Mouse (Mus musculus) hindbrain, embryonic 12.5 days (tissue): ENCODE measurements around the gene Chrm4. TPM values are rescaled to one million over a fixed set of nuclear protein-coding genes. Genes with fewer than 3 reads are reported as not detected.
A peak's percentile ranks its signal among the peaks of the same experiment; 100 is the strongest.

Experiments used
- ATAC-seq: fragments of 200-750 bp; cut with Nextera tagmentation; 2 replicates; pipeline ENCODE4 v1.8.0; 2017; ENCODE audit warnings: moderate TSS enrichment; ENCODE audit not compliant: low FRiP score
- H3K27ac ChIP-seq: fragments of 300-500 bp; sonication (generic); 2 replicates; pipeline ENCODE4 v1.5.1; 2016; ENCODE audit warnings: mild to moderate bottlenecking
- H3K27me3 ChIP-seq: fragments of 300-500 bp; sonication (generic); 2 replicates; pipeline ENCODE4 v1.6.1; 2016; ENCODE audit warnings: mild to moderate bottlenecking
- H3K36me3 ChIP-seq: fragments of 300-500 bp; sonication (generic); 2 replicates; pipeline ENCODE4 v1.6.1; 2016; ENCODE audit warnings: mild to moderate bottlenecking
- H3K4me1 ChIP-seq: fragments of 300-500 bp; sonication (generic); 2 replicates; pipeline ENCODE4 v1.6.1; 2016
- H3K4me2 ChIP-seq: fragments of 300-500 bp; sonication (generic); replicated peaks from 2 replicates; pipeline ENCODE4 v1.6.1; 2016; ENCODE audit warnings: mild to moderate bottlenecking
- H3K4me3 ChIP-seq: fragments of 300-500 bp; sonication (generic); 2 replicates; pipeline ENCODE4 v1.5.1; 2016; ENCODE audit warnings: mild to moderate bottlenecking
- H3K9ac ChIP-seq: fragments of 300-500 bp; sonication (generic); 2 replicates; pipeline ENCODE4 v1.6.1; 2016; ENCODE audit warnings: mild to moderate bottlenecking, moderate library complexity
- H3K9me3 ChIP-seq: fragments of 300-500 bp; sonication (generic); replicated peaks from 2 replicates; pipeline ENCODE4 v1.6.1; 2016; ENCODE audit warnings: mild to moderate bottlenecking
- WGBS: fragments of 180-500 bp; shearing (Covaris S2); methylation state at CpG from one replicate; pipeline ENCODE4 v1.1.7; 2016; 5-methylcytosine and 5-hydroxymethylcytosine counted together
- polyA plus RNA-seq: library from polyadenylated mRNA; unstranded; fragments of >200 nt; fragmentation: Nextera tagmentation; extraction: Ambion mirVana; gene quantifications from 2 replicates; pipeline ENCODE4 v1.2.1, GENCODE M21; 2016

Chrm4 gene
- polyA plus RNA-seq, 1 experiment from 2014 or later = 0.77 TPM

GRCm38 (mm10) chr2:91924726-91925125 lies 2.3 kb upstream of the Chrm4 start:
- Histone ChIP-seq H3K4me2 (no peak overlapping the region), H3K9me3 (no peaks in the 10 kb centered on the region), H3K4me1 (peaks cover 37% of the 10 kb centered on the region), H3K36me3 (0 out of 2 replicates have a peak, but pooled peaks cover 5% of the 10 kb centered on the region), H3K27me3 (peaks cover 62% of the 10 kb centered on the region), H3K27ac (no peak overlapping the region), H3K9ac (no peak overlapping the region), H3K4me3 (no peak overlapping the region)
- 33% methylated on average over 1 of the region's 1 CpGs for WGBS
- no peak for ATAC-seq

GRCm38 (mm10) chr2:91925442-91925841 lies 1.6 kb upstream of the Chrm4 start:
- peaks cover 55% of the 10 kb centered on the region for H3K27me3 ChIP-seq

GRCm38 (mm10) chr2:91927826-91928533 lies 931 bp downstream of the Chrm4 start:
- Histone ChIP-seq H3K4me3 (no peak overlapping the region), H3K27me3 (peaks cover 29% of the 10 kb centered on the region), H3K9me3 (no peaks in the 10 kb centered on the region), H3K9ac (no peak overlapping the region), H3K4me2 (peak overlapping the region; percentile 22; the same call in 1 of the 2 replicates), H3K27ac (no peak overlapping the region), H3K4me1 (peaks cover 45% of the 10 kb centered on the region), H3K36me3 (0 out of 2 replicates have a peak, but pooled peaks cover 5% of the 10 kb centered on the region)
- ATAC-seq = no peak
- 41% methylated on average over 34 of the region's 34 CpGs for WGBS

More at GRCm38 (mm10) chr2:91925442-91925841, 1.6 kb upstream of the Chrm4 start:
- 0 out of 2 replicates have a peak, but pooled peaks cover 5% of the 10 kb centered on the region for H3K36me3 ChIP-seq
- H3K4me3 ChIP-seq = no peak overlapping the region
- H3K27ac ChIP-seq = no peak overlapping the region
- peaks cover 43% of the 10 kb centered on the region for H3K4me1 ChIP-seq
- no peaks in the 10 kb centered on the region for H3K9me3 ChIP-seq
- no peak overlapping the region for H3K9ac ChIP-seq
- no peak overlapping the region for H3K4me2 ChIP-seq
- ATAC-seq = no peak
- WGBS = 89% methylated on average over 15 of the region's 15 CpGs

GRCm38 (mm10) chr2:91928534-91929350 lies 1.7 kb downstream of the Chrm4 start:
- 70% methylated on average over 23 of the region's 23 CpGs for WGBS
- ATAC-seq = no peak
- Histone ChIP-seq H3K4me1 (peaks cover 45% of the 10 kb centered on the region), H3K4me2 (peak overlapping the region; percentile 63), H3K27me3 (peaks cover 22% of the 10 kb centered on the region), H3K9me3 (no peaks in the 10 kb centered on the region), H3K36me3 (0 out of 2 replicates have a peak, but pooled peaks cover 5% of the 10 kb centered on the region), H3K4me3 (no peak overlapping the region), H3K27ac (no peak overlapping the region), H3K9ac (0 out of 2 replicates have a peak overlapping the region, but pooled peaks have one; percentile 23)

GRCm38 (mm10) chr2:91929455-91929854 lies 2.4 kb downstream of the Chrm4 start:
- no peaks in the 10 kb centered on the region for H3K9me3 ChIP-seq
- peak overlapping the region; percentile 63 for H3K4me2 ChIP-seq
- no peak overlapping the region for H3K27ac ChIP-seq
- H3K27me3 ChIP-seq = peaks cover 16% of the 10 kb centered on the region
- 0 out of 2 replicates have a peak, but pooled peaks cover 5% of the 10 kb centered on the region for H3K36me3 ChIP-seq
- H3K9ac ChIP-seq = peak overlapping the region; percentile 90
- peaks cover 48% of the 10 kb centered on the region for H3K4me1 ChIP-seq
- WGBS = 43% methylated on average over 3 of the region's 3 CpGs
- peak overlapping the region; percentile 75 for H3K4me3 ChIP-seq
- no peak for ATAC-seq

- ATAC-seq = no peak
- Histone ChIP-seq H3K4me2 (peak overlapping the region; percentile 63), H3K36me3 (0 out of 2 replicates have a peak, but pooled peaks cover 5% of the 10 kb centered on the region), H3K9ac (peak overlapping the region; percentile 90), H3K4me3 (peak overlapping the region; percentile 75), H3K4me1 (peaks cover 48% of the 10 kb centered on the region), H3K27ac (no peak overlapping the region), H3K27me3 (peaks cover 11% of the 10 kb centered on the region), H3K9me3 (no peaks in the 10 kb centered on the region)
- WGBS = 10% methylated on average over 11 of the region's 12 CpGs
Observed at GRCm38 (mm10) chr2:91929936-91930335, 2.9 kb downstream of the Chrm4 start.

- Histone ChIP-seq H3K27me3 (peaks cover 5% of the 10 kb centered on the region; the same call in 1 of the 2 replicates), H3K4me1 (peaks cover 48% of the 10 kb centered on the region), H3K27ac (peak overlapping the region; percentile 95), H3K4me2 (peak overlapping the region; percentile 63), H3K4me3 (peak overlapping the region; percentile 75), H3K36me3 (peaks cover 6% of the 10 kb centered on the region), H3K9me3 (no peaks in the 10 kb centered on the region), H3K9ac (peak overlapping the region; percentile 90)
- under 1% methylated on average over 22 of the region's 23 CpGs for WGBS
- ATAC-seq = no peak; the same call in none of the 2 replicates
Observed at GRCm38 (mm10) chr2:91930761-91931291, 3.8 kb downstream of the Chrm4 start.

- under 1% methylated on average over 50 of the region's 50 CpGs for WGBS
- peaks cover 48% of the 10 kb centered on the region for H3K4me1 ChIP-seq
Observed at GRCm38 (mm10) chr2:91931328-91932159, 4.5 kb downstream of the Chrm4 start.

GRCm38 (mm10) chr2:91932160-91932711 lies 5.2 kb downstream of the Chrm4 start, which contains the start of gene Mdk:
Gene Mdk, minus strand, starts transcription at chr2:91932297.
- Histone ChIP-seq H3K4me3 (peak within 1 kb of the TSS; percentile 75), H3K27ac (peak within 1 kb of the TSS; percentile 95), H3K4me2 (peak within 1 kb of the TSS; percentile 63), H3K4me1 (peaks cover 55% of the 10 kb centered on the region), H3K9ac (peak within 1 kb of the TSS; percentile 90), H3K27me3 (no peaks in the 10 kb centered on the region; the same call in 1 of the 2 replicates), H3K36me3 (peaks cover 20% of the 10 kb centered on the region), H3K9me3 (no peaks in the 10 kb centered on the region)
- ATAC-seq = peak; percentile 1; the same call in 1 of the 2 replicates
- 2% methylated on average over 14 of the region's 16 CpGs for WGBS

More at GRCm38 (mm10) chr2:91931328-91932159, 4.5 kb downstream of the Chrm4 start:
- peak; percentile 84 for ATAC-seq
- Histone ChIP-seq H3K9me3 (no peaks in the 10 kb centered on the region), H3K4me2 (peak overlapping the region; percentile 63), H3K27ac (peak overlapping the region; percentile 95), H3K9ac (peak overlapping the region; percentile 90), H3K27me3 (peaks cover 5% of the 10 kb centered on the region; the same call in 1 of the 2 replicates), H3K4me3 (peak overlapping the region; percentile 75), H3K36me3 (peaks cover 14% of the 10 kb centered on the region)

GRCm38 (mm10) chr2:91932737-91933350 lies 5.8 kb downstream of the Chrm4 start:
- Histone ChIP-seq H3K9ac (peak overlapping the region; percentile 20; the same call in 1 of the 2 replicates), H3K27me3 (no peaks in the 10 kb centered on the region; the same call in 1 of the 2 replicates), H3K27ac (peak overlapping the region; percentile 95), H3K9me3 (no peaks in the 10 kb centered on the region), H3K36me3 (peaks cover 27% of the 10 kb centered on the region), H3K4me3 (no peak overlapping the region), H3K4me1 (peaks cover 55% of the 10 kb centered on the region), H3K4me2 (peak overlapping the region; percentile 63)
- 12% methylated on average over 6 of the region's 6 CpGs for WGBS
- no peak for ATAC-seq
